Mouse (Mus musculus) intestine, postnatal 0 days (tissue): ENCODE data around the gene Slc2a1. TPM values are rescaled to one million over a fixed set of nuclear protein-coding genes. Genes with fewer than 3 reads are reported as not detected.

Experiments
- ATAC-seq: fragments of 200-750 bp; cut with Nextera tagmentation; 2 replicates; pipeline ENCODE4 v1.8.0; 2017; ENCODE audit warnings: mild to moderate bottlenecking, moderate TSS enrichment, moderate library complexity
- H3K27ac ChIP-seq: fragments of 300-500 bp; sonication (generic); 2 replicates; pipeline ENCODE4 v1.5.1; 2014; ENCODE audit warnings: mild to moderate bottlenecking, low read depth, low read length, moderate library complexity
- H3K27me3 ChIP-seq: fragments of 300-500 bp; sonication (generic); replicated peaks from 2 replicates; pipeline ENCODE4 v1.6.1; 2014; ENCODE audit warnings: low read length, mixed read lengths; ENCODE audit not compliant: control insufficient read depth, insufficient read depth
- H3K36me3 ChIP-seq: fragments of 300-500 bp; sonication (generic); 2 replicates; pipeline ENCODE4 v1.6.1; 2014; ENCODE audit warnings: mild to moderate bottlenecking, moderate library complexity; ENCODE audit not compliant: control insufficient read depth, insufficient read depth
- H3K4me1 ChIP-seq: fragments of 300-500 bp; sonication (generic); replicated peaks from 2 replicates; pipeline ENCODE4 v1.6.1; 2014; ENCODE audit warnings: antibody characterized with exemption, low read length, mixed read lengths; ENCODE audit not compliant: control insufficient read depth, insufficient read depth
- H3K4me2 ChIP-seq: fragments of 300-500 bp; sonication (generic); replicated peaks from 2 replicates; pipeline ENCODE4 v1.6.1; 2014; ENCODE audit warnings: low read depth, mild to moderate bottlenecking, moderate library complexity
- H3K4me3 ChIP-seq: fragments of 300-500 bp; sonication (generic); 2 replicates; pipeline ENCODE4 v1.5.1; 2014; ENCODE audit warnings: low read depth, low read length
- H3K9ac ChIP-seq: fragments of 300-500 bp; sonication (generic); 2 replicates; pipeline ENCODE4 v1.6.1; 2014; ENCODE audit warnings: mild to moderate bottlenecking, low read depth, low read length
- H3K9me3 ChIP-seq: fragments of 300-500 bp; sonication (generic); 2 replicates; pipeline ENCODE4 v1.6.1; 2016; ENCODE audit warnings: mixed run types; ENCODE audit not compliant: control insufficient read depth
- CTCF ChIP-seq: sonication (generic); IDR thresholded peaks from 2 replicates; pipeline ENCODE4 v1.5.1; 2016; ENCODE audit warnings: low read depth, mild to moderate bottlenecking, control low read depth, antibody characterized with exemption, moderate library complexity
- WGBS: fragments of 180-500 bp; shearing (Covaris S2); extraction: QIAGEN DNeasy Blood & Tissue Kit; methylation state at CpG from one replicate; pipeline ENCODE4 v1.1.7; 2014; 5-methylcytosine and 5-hydroxymethylcytosine counted together
- polyA plus RNA-seq: library from polyadenylated mRNA; unstranded; fragments of >200 nt; fragmentation: Nextera tagmentation; extraction: Ambion mirVana; gene quantifications from 2 replicates; pipeline ENCODE4 v1.2.1, GENCODE M21; 2015

Slc2a1 gene
- polyA plus RNA-seq, 1 experiment from 2014 or later = 18.1 TPM

GRCm38 (mm10) chr4:119121249-119121648 is 12.7 kb downstream of the Slc2a1 start:
- H3K27ac ChIP-seq = no peak overlapping the region
- H3K4me2 ChIP-seq = no peak overlapping the region
- peak; percentile 58 for ATAC-seq
- peaks cover 29% of the 10 kb centered on the region; the same call in 1 of the 2 replicates for H3K36me3 ChIP-seq
- H3K9ac ChIP-seq = no peak overlapping the region
- 0 out of 2 replicates have a peak, but pooled peaks cover 2% of the 10 kb centered on the region for H3K4me1 ChIP-seq
- 18% methylated on average over 4 of the region's 4 CpGs for WGBS
- no peaks in the 10 kb centered on the region for H3K27me3 ChIP-seq
- no peaks in the 10 kb centered on the region for H3K9me3 ChIP-seq
- H3K4me3 ChIP-seq = no peak overlapping the region
- TF ChIP-seq CTCF = no peak

GRCm38 (mm10) chr4:119124771-119125273 is 16.3 kb downstream of the Slc2a1 start:
- Histone ChIP-seq H3K9ac (no peak overlapping the region), H3K4me3 (no peak overlapping the region), H3K4me1 (0 out of 2 replicates have a peak, but pooled peaks cover 2% of the 10 kb centered on the region), H3K9me3 (no peaks in the 10 kb centered on the region), H3K4me2 (no peak overlapping the region), H3K36me3 (peaks cover 37% of the 10 kb centered on the region; the same call in 1 of the 2 replicates), H3K27ac (peak overlapping the region; percentile 16; the same call in 1 of the 2 replicates), H3K27me3 (no peaks in the 10 kb centered on the region)
- peak; percentile 13; the same call in 1 of the 2 replicates for TF ChIP-seq CTCF
- peak; percentile 19; the same call in 1 of the 2 replicates for ATAC-seq
- 59% methylated on average over 2 of the region's 2 CpGs for WGBS

- H3K27ac ChIP-seq = no peak overlapping the region
Observed at GRCm38 (mm10) chr4:119125577-119126270, 17.2 kb downstream of the Slc2a1 start.

GRCm38 (mm10) chr4:119127229-119127628 is 18.7 kb downstream of the Slc2a1 start:
- H3K36me3 ChIP-seq = peaks cover 24% of the 10 kb centered on the region
- no peak overlapping the region for H3K4me3 ChIP-seq
- H3K27ac ChIP-seq = 0 out of 2 replicates have a peak overlapping the region, but pooled peaks have one; percentile 15
- no peaks in the 10 kb centered on the region for H3K27me3 ChIP-seq
- no peak for ATAC-seq
- no peaks in the 10 kb centered on the region for H3K9me3 ChIP-seq
- WGBS = 64% methylated on average over 6 of the region's 6 CpGs
- no peak overlapping the region for H3K4me2 ChIP-seq
- TF ChIP-seq CTCF = no peak
- H3K9ac ChIP-seq = no peak overlapping the region
- no peaks in the 10 kb centered on the region for H3K4me1 ChIP-seq

More at GRCm38 (mm10) chr4:119125577-119126270, 17.2 kb downstream of the Slc2a1 start:
- peaks cover 36% of the 10 kb centered on the region; the same call in 1 of the 2 replicates for H3K36me3 ChIP-seq
- H3K4me3 ChIP-seq = no peak overlapping the region
- H3K9me3 ChIP-seq = no peaks in the 10 kb centered on the region
- no peak overlapping the region for H3K4me2 ChIP-seq
- no peak overlapping the region for H3K9ac ChIP-seq
- no peak for TF ChIP-seq CTCF
- 0 out of 2 replicates have a peak, but pooled peaks cover 2% of the 10 kb centered on the region for H3K4me1 ChIP-seq
- 64% methylated on average over 9 of the region's 9 CpGs for WGBS
- H3K27me3 ChIP-seq = no peaks in the 10 kb centered on the region
- no peak for ATAC-seq

GRCm38 (mm10) chr4:119128547-119128946 is 20.0 kb downstream of the Slc2a1 start:
- no peak overlapping the region for H3K4me3 ChIP-seq
- no peaks in the 10 kb centered on the region for H3K9me3 ChIP-seq
- no peaks in the 10 kb centered on the region for H3K4me1 ChIP-seq
- no peak for ATAC-seq
- H3K27ac ChIP-seq = no peak overlapping the region
- no peak for TF ChIP-seq CTCF
- no peak overlapping the region for H3K9ac ChIP-seq
- no peak overlapping the region for H3K4me2 ChIP-seq
- H3K27me3 ChIP-seq = no peaks in the 10 kb centered on the region
- peaks cover 27% of the 10 kb centered on the region for H3K36me3 ChIP-seq
- WGBS = 85% methylated on average over 7 of the region's 7 CpGs

GRCm38 (mm10) chr4:119129096-119129495 is 20.6 kb downstream of the Slc2a1 start:
- WGBS = 81% methylated on average over 1 of the region's 1 CpGs
- Histone ChIP-seq H3K27me3 (no peaks in the 10 kb centered on the region), H3K4me2 (no peak overlapping the region), H3K36me3 (peaks cover 33% of the 10 kb centered on the region), H3K9me3 (no peaks in the 10 kb centered on the region), H3K9ac (no peak overlapping the region), H3K27ac (no peak overlapping the region), H3K4me1 (no peaks in the 10 kb centered on the region), H3K4me3 (no peak overlapping the region)
- ATAC-seq = no peak
- TF ChIP-seq CTCF = no peak
